Mouse (Mus musculus) Patski (cell line): ENCODE results near the gene Ric3. TPM values are rescaled to one million over a fixed set of nuclear protein-coding genes. Genes with fewer than 3 reads are reported as not detected.
"Not testable (repeated sequence)": the region's sequence is repeated elsewhere in the genome, so short reads cannot be mapped to it uniquely, and the experiment has no call there.

Experiments
- ATAC-seq: fragments of 100-300 bp; one replicate; pipeline ENCODE4 v1.8.0; 2021
- CTCF ChIA-PET: fragments of 350-600 bp; sonication (Branson Sonifier 250); formaldehyde crosslinking; loops from one replicate; lab custom pipeline; 2022; ENCODE audit warnings: inconsistent platforms; lab: Charles Lee
- POLR2A ChIA-PET: fragments of 350-600 bp; sonication (Branson Sonifier 250); formaldehyde crosslinking; loops from one replicate; lab custom pipeline; 2022; ENCODE audit warnings: antibody characterized with exemption, inconsistent platforms; lab: Charles Lee
- DNase-seq: peaks from one replicate; pipeline ENCODE4 v3.0.0-alpha.2; 2011; ENCODE audit warnings: low read depth, low spot score
- H3K27me3 ChIP-seq: fragments of 371-371 bp; one replicate; pipeline ENCODE4 v1.5.1; 2021
- CTCF ChIP-seq: fragments of 100-300 bp; IDR thresholded peaks from one replicate; pipeline ENCODE4 v1.5.1; 2021
- in situ Hi-C: fragments of 300-500 bp; cut with MboI; formaldehyde crosslinking; loops from 3 replicates; pipeline ENCODE4 v1.11.1; 2018; ENCODE audit warnings: low pct_unique_long_range_greater_than_20kb, mixed read lengths
- polyA plus RNA-seq: library from polyadenylated mRNA; unstranded; gene quantifications from one replicate; pipeline ENCODE4 v1.2.3, GENCODE M21; 2021

Ric3 gene
- polyA plus RNA-seq: 0.27 TPM

GRCm38 (mm10) chr7:109083113-109083812 is at the start of gene Ric3:
Gene Ric3 (minus strand): TSS chr7:109083331.
- DNase-seq (no peak), ATAC-seq (no peak)
- in situ Hi-C loops: no loop called here
- POLR2A ChIA-PET: no interaction called here
- CTCF ChIA-PET: no interaction called here
- H3K27me3 ChIP-seq: peaks cover 10% of the 10 kb centered on the region
- TF ChIP-seq CTCF: no peak

- POLR2A ChIA-PET: no interaction called here
- TF ChIP-seq CTCF: no peak
- ATAC-seq (no peak), DNase-seq (no peak)
- CTCF ChIA-PET: interaction anchor here (2.0 kb wide), 1 partner anchor 40 kb away, joined by 4 read pairs; no protein-coding TSS in a partner anchor
- in situ Hi-C loops: loop anchor here (10.0 kb wide), 2 partner anchors 93 to 293 kb away; no protein-coding TSS in a partner anchor
- H3K27me3 ChIP-seq: no peaks in the 10 kb centered on the region
These were observed 48.4 kb upstream of the Ric3 start for GRCm38 (mm10) chr7:109131565-109131964.

- no peak for TF ChIP-seq CTCF
- CTCF ChIA-PET: interaction anchor here (1.8 kb wide), 2 partner anchors 9 to 120 kb away, joined by 3 to 6 read pairs; no protein-coding TSS in a partner anchor
- DNase-seq: no peak
- ATAC-seq: no peak
- in situ Hi-C loops: loop anchor here (10.0 kb wide), 2 partner anchors 95 to 295 kb away; no protein-coding TSS in a partner anchor
- no peaks in the 10 kb centered on the region for H3K27me3 ChIP-seq
- POLR2A ChIA-PET: no interaction called here
These were observed 47.0 kb upstream of the Ric3 start for GRCm38 (mm10) chr7:109129946-109130686.

GRCm38 (mm10) chr7:109129442-109129841 is 46.3 kb upstream of the Ric3 start:
- POLR2A ChIA-PET: no interaction called here
- in situ Hi-C loops: no loop called here
- H3K27me3 ChIP-seq: no peaks in the 10 kb centered on the region
- CTCF ChIA-PET: interaction anchor here (1.8 kb wide), 2 partner anchors 10 to 121 kb away, joined by 3 to 6 read pairs; no protein-coding TSS in a partner anchor
- no peak for ATAC-seq
- DNase-seq: no peak
- TF ChIP-seq CTCF: no peak

- no peak for ATAC-seq
- POLR2A ChIA-PET: no interaction called here
- CTCF ChIA-PET: no interaction called here
- peaks cover 5% of the 10 kb centered on the region for H3K27me3 ChIP-seq
- DNase-seq: no peak
- TF ChIP-seq CTCF: no peak
- in situ Hi-C loops: no loop called here
These were observed 32.8 kb upstream of the Ric3 start for GRCm38 (mm10) chr7:109115929-109116328.

- POLR2A ChIA-PET, ATAC-seq, DNase-seq, in situ Hi-C loops, CTCF ChIA-PET, H3K27me3 ChIP-seq: not testable (repeated sequence)
These were observed 32.4 kb upstream of the Ric3 start for GRCm38 (mm10) chr7:109115488-109115887.

GRCm38 (mm10) chr7:109114950-109115349 is 31.8 kb upstream of the Ric3 start:
- no peak for TF ChIP-seq CTCF
- DNase-seq (no peak), ATAC-seq (no peak)
- in situ Hi-C loops: no loop called here
- ChIA-PET CTCF (no interaction called here), POLR2A (no interaction called here)
- peaks cover 5% of the 10 kb centered on the region for H3K27me3 ChIP-seq

GRCm38 (mm10) chr7:109111000-109111399 is 27.9 kb upstream of the Ric3 start:
- ChIA-PET POLR2A (no interaction called here), CTCF (no interaction called here)
- DNase-seq: no peak
- H3K27me3 ChIP-seq: peaks cover 5% of the 10 kb centered on the region
- in situ Hi-C loops: no loop called here
- TF ChIP-seq CTCF: no peak
- ATAC-seq: no peak

GRCm38 (mm10) chr7:109104894-109105293 is 21.8 kb upstream of the Ric3 start:
- in situ Hi-C loops: loop anchor here (5.0 kb wide), 3 partner anchors 32 to 322 kb away; no protein-coding TSS in a partner anchor
- ChIA-PET POLR2A (no interaction called here), CTCF (no interaction called here)
- H3K27me3 ChIP-seq: no peaks in the 10 kb centered on the region
- ATAC-seq (no peak), DNase-seq (no peak)
- no peak for TF ChIP-seq CTCF

GRCm38 (mm10) chr7:109101167-109101566 is 18.0 kb upstream of the Ric3 start:
- in situ Hi-C loops: loop anchor here (5.0 kb wide), 3 partner anchors 36 to 326 kb away; no protein-coding TSS in a partner anchor
- H3K27me3 ChIP-seq: no peaks in the 10 kb centered on the region
- ChIA-PET POLR2A (no interaction called here), CTCF (interaction anchor here (1.3 kb wide), 1 partner anchor 38 kb away, joined by 4 read pairs; no protein-coding TSS in a partner anchor)
- no peak for ATAC-seq
- TF ChIP-seq CTCF: no peak
- DNase-seq: no peak
